Mouse (Mus musculus) MEL (cell line): Measurements from ENCODE around the gene D17H6S53E. TPM values are rescaled to one million over a fixed set of nuclear protein-coding genes. Genes with fewer than 3 reads are reported as not detected.

Experiments
- DNase-seq: peaks from one replicate; pipeline ENCODE4 v3.0.0; 2011; ENCODE audit warnings: low read depth, low spot score
- H3K27ac ChIP-seq: 2 replicates; pipeline ENCODE4 v1.5.1; 2012; ENCODE audit warnings: low read depth, mild to moderate bottlenecking, control low read depth, low read length, moderate library complexity; ENCODE audit not compliant: control insufficient read depth
- H3K27me3 ChIP-seq, 2 experiments: fragments of 150-350 bp in 1 of 2; sonication (generic) in 1 of 2; 2 replicates each; pipeline ENCODE4 v1.6.1; 2012; ENCODE audit warnings: low read length in 2 of 2, mild to moderate bottlenecking in 2 of 2, improper control_type of control experiment in 1 of 2, moderate library complexity in 1 of 2; ENCODE audit not compliant: insufficient read depth in 2 of 2, control insufficient read depth in 1 of 2
- H3K36me3 ChIP-seq, 2 experiments: 2 replicates each; pipeline ENCODE4 v1.6.1; 2012 to 2014; ENCODE audit warnings: low read length in 2 of 2, improper control_type of control experiment in 1 of 2, inconsistent platforms in 1 of 2, mild to moderate bottlenecking in 1 of 2; ENCODE audit not compliant: insufficient read depth in 2 of 2, control insufficient read depth in 1 of 2
- H3K4me1 ChIP-seq, 2 experiments: fragments of 150-350 bp in 1 of 2; sonication (generic) in 1 of 2; 2 replicates each; pipeline ENCODE4 v1.6.1; 2012; ENCODE audit warnings: low read length in 2 of 2, improper control_type of control experiment in 1 of 2, mild to moderate bottlenecking in 1 of 2; ENCODE audit not compliant: insufficient read depth in 2 of 2, control insufficient read depth in 1 of 2
- H3K4me3 ChIP-seq, 2 experiments: fragments of 150-350 bp in 1 of 2; sonication (generic) in 1 of 2; 2 replicates each; pipeline ENCODE4 v1.5.1; 2012; ENCODE audit warnings: low read depth in 2 of 2, low read length in 2 of 2, mild to moderate bottlenecking in 2 of 2, moderate library complexity in 2 of 2, control low read depth in 1 of 2, improper control_type of control experiment in 1 of 2; ENCODE audit not compliant: control insufficient read depth in 1 of 2, insufficient read depth in 1 of 2
- H3K79me2 ChIP-seq: 2 replicates; pipeline ENCODE4 v1.6.1; 2012; ENCODE audit warnings: mild to moderate bottlenecking, low read length, moderate library complexity; ENCODE audit not compliant: control insufficient read depth, poor library complexity, insufficient read depth
- H3K9ac ChIP-seq: 2 replicates; pipeline ENCODE4 v1.6.1; 2012; ENCODE audit warnings: low read depth, mild to moderate bottlenecking, control low read depth, low read length, moderate library complexity; ENCODE audit not compliant: control insufficient read depth, poor library complexity, severe bottlenecking
- H3K9me3 ChIP-seq: fragments of 150-350 bp; sonication (generic); replicated peaks from 2 replicates; pipeline ENCODE4 v1.6.1; 2012; ENCODE audit warnings: mild to moderate bottlenecking, low read length, improper control_type of control experiment, moderate library complexity; ENCODE audit not compliant: insufficient read depth
- CHD1 ChIP-seq: IDR thresholded peaks from 2 replicates; pipeline ENCODE4 v1.6.1; 2012; ENCODE audit warnings: low read depth, mild to moderate bottlenecking, inconsistent platforms, low read length, improper control_type of control experiment
- E2F4 ChIP-seq: IDR thresholded peaks from 2 replicates; pipeline ENCODE4 v1.6.1; 2011; ENCODE audit warnings: low read depth, low read length, improper control_type of control experiment, borderline replicate concordance
- EP300 ChIP-seq, 2 experiments: IDR thresholded peaks; 2 replicates each; pipeline ENCODE4 v1.6.1; 2011; ENCODE audit warnings: improper control_type of control experiment in 2 of 2, low read length in 2 of 2, low read depth in 1 of 2, mild to moderate bottlenecking in 1 of 2
- ETS1 ChIP-seq: IDR thresholded peaks from 2 replicates; pipeline ENCODE4 v1.6.1; 2012; ENCODE audit warnings: low read depth, mild to moderate bottlenecking, inconsistent platforms, low read length, improper control_type of control experiment, moderate library complexity
- HCFC1 ChIP-seq: IDR thresholded peaks from 2 replicates; pipeline ENCODE4 v1.6.1; 2012; ENCODE audit warnings: low read depth, mild to moderate bottlenecking, inconsistent platforms, low read length, improper control_type of control experiment, moderate library complexity
- JUND ChIP-seq: IDR thresholded peaks from 2 replicates; pipeline ENCODE4 v1.6.1; 2011; ENCODE audit warnings: low read depth, mild to moderate bottlenecking, improper control_type of control experiment, low read length
- MAFK ChIP-seq: IDR thresholded peaks from 2 replicates; pipeline ENCODE4 v1.6.1; 2011; ENCODE audit warnings: low read depth, mild to moderate bottlenecking, low read length, improper control_type of control experiment, borderline replicate concordance
- MAX ChIP-seq: IDR thresholded peaks from 2 replicates; pipeline ENCODE4 v1.6.1; 2011; ENCODE audit warnings: low read length, improper control_type of control experiment
- MEF2A ChIP-seq: IDR thresholded peaks from 2 replicates; pipeline ENCODE4 v1.6.1; 2014; ENCODE audit warnings: low read depth, mild to moderate bottlenecking, inconsistent platforms, low read length, improper control_type of control experiment; ENCODE audit not compliant: poor library complexity, insufficient replicate concordance, severe bottlenecking; ENCODE audit errors: extremely low read depth
- MXI1 ChIP-seq: IDR thresholded peaks from 2 replicates; pipeline ENCODE4 v1.6.1; 2011; ENCODE audit warnings: mild to moderate bottlenecking, low read depth, low read length, improper control_type of control experiment
- NELFE ChIP-seq: IDR thresholded peaks from 2 replicates; pipeline ENCODE4 v1.6.1; 2011; ENCODE audit warnings: low read depth, low read length, improper control_type of control experiment
- NRF1 ChIP-seq: IDR thresholded peaks from 2 replicates; pipeline ENCODE4 v1.6.1; 2014; ENCODE audit warnings: low read depth, mild to moderate bottlenecking, inconsistent platforms, low read length, improper control_type of control experiment, moderate library complexity; ENCODE audit not compliant: poor library complexity, insufficient read depth, severe bottlenecking
- POLR2A ChIP-seq, 2 experiments: IDR thresholded peaks; 2 replicates each; pipeline ENCODE4 v1.6.1; 2011 to 2012; ENCODE audit warnings: low read length in 2 of 2, mild to moderate bottlenecking in 2 of 2, control low read depth in 1 of 2, improper control_type of control experiment in 1 of 2, low read depth in 1 of 2, moderate library complexity in 1 of 2; ENCODE audit not compliant: control insufficient read depth in 1 of 2, insufficient read depth in 1 of 2, poor library complexity in 1 of 2
- POLR2AphosphoS2 ChIP-seq: IDR thresholded peaks from 2 replicates; pipeline ENCODE4 v1.6.1; 2011; ENCODE audit warnings: low read length, improper control_type of control experiment
- POLR2AphosphoS5 ChIP-seq: IDR thresholded peaks from 2 replicates; pipeline ENCODE4 v1.6.1; 2012; ENCODE audit warnings: low read depth, borderline replicate concordance, mild to moderate bottlenecking, inconsistent platforms, low read length, moderate library complexity, mixed read lengths
- RAD21 ChIP-seq: IDR thresholded peaks from 2 replicates; pipeline ENCODE4 v1.6.1; 2011; ENCODE audit warnings: mild to moderate bottlenecking, low read depth, low read length, improper control_type of control experiment
- RCOR1 ChIP-seq: IDR thresholded peaks from 2 replicates; pipeline ENCODE4 v1.6.1; 2012; ENCODE audit warnings: low read depth, mild to moderate bottlenecking, inconsistent platforms, low read length, improper control_type of control experiment
- SIN3A ChIP-seq: IDR thresholded peaks from 2 replicates; pipeline ENCODE4 v1.6.1; 2012; ENCODE audit warnings: low read length, improper control_type of control experiment, inconsistent platforms
- SMC3 ChIP-seq: IDR thresholded peaks from 2 replicates; pipeline ENCODE4 v1.6.1; 2011; ENCODE audit warnings: low read depth, low read length, improper control_type of control experiment
- USF1 ChIP-seq: IDR thresholded peaks from 2 replicates; pipeline ENCODE4 v1.6.1; 2014; ENCODE audit warnings: low read depth, mild to moderate bottlenecking, inconsistent platforms, low read length, improper control_type of control experiment, moderate library complexity
- ZC3H11A ChIP-seq: IDR thresholded peaks from 2 replicates; pipeline ENCODE4 v1.6.1; 2012; ENCODE audit warnings: low read depth, mild to moderate bottlenecking, inconsistent platforms, low read length, improper control_type of control experiment
- ZKSCAN1 ChIP-seq: IDR thresholded peaks from 2 replicates; pipeline ENCODE4 v1.6.1; 2012; ENCODE audit warnings: low read depth, mild to moderate bottlenecking, inconsistent platforms, low read length, improper control_type of control experiment, moderate library complexity
- ZMIZ1 ChIP-seq: IDR thresholded peaks from 2 replicates; pipeline ENCODE4 v1.6.1; 2012; ENCODE audit warnings: low read depth, mild to moderate bottlenecking, inconsistent platforms, low read length, improper control_type of control experiment, moderate library complexity
- ZNF384 ChIP-seq: IDR thresholded peaks from 2 replicates; pipeline ENCODE4 v1.6.1; 2012; ENCODE audit warnings: low read depth, mild to moderate bottlenecking, inconsistent platforms, low read length, improper control_type of control experiment
- polyA plus RNA-seq, 2 experiments: library from polyadenylated mRNA; stranded (reverse) in 1 of 2; unstranded in 1 of 2; fragments of >175 nt in 1 of 2; fragments of >200 nt in 1 of 2; gene quantifications; 2 replicates each; pipeline versions ENCODE4 v1.2.1 to v1.2.4; 2012; ENCODE audit warnings: low replicate concordance in 2 of 2, low read depth in 1 of 2; ENCODE audit not compliant: insufficient read length in 2 of 2, insufficient read depth in 1 of 2, missing spikeins in 1 of 2
- total RNA-seq: library from RNA; depleted of rRNA; stranded (reverse); fragments of 300-350 nt; gene quantifications from 2 replicates; pipeline ENCODE4 v1.2.3, GENCODE M21; 2012

D17H6S53E gene
- total and polyA plus RNA-seq, 3 experiments = 11.6 to 13.6 TPM; not detected in 1

- TF ChIP-seq SMC3 (no peak), NELFE (no peak), USF1 (no peak), ZKSCAN1 (no peak), ZNF384 (no peak), E2F4 (no peak)
- Histone ChIP-seq H3K27me3 (no peaks in the 10 kb centered on the region), H3K36me3 (no peaks in the 10 kb centered on the region; a peak in 2 of 4 replicates), H3K79me2 (peaks cover 2% of the 10 kb centered on the region; the same call in 1 of the 2 replicates), H3K27ac (no peak overlapping the region), H3K4me1 (no peaks in the 10 kb centered on the region), H3K9ac (no peak overlapping the region), H3K9me3 (no peaks in the 10 kb centered on the region), H3K4me3 (no peak overlapping the region)
- DNase-seq = no peak
Measured at GRCm38 (mm10) chr17:35096597-35096996, 29.6 kb upstream of the D17H6S53E start.

GRCm38 (mm10) chr17:35097164-35097655 is 29.0 kb upstream of the D17H6S53E start:
- no peak overlapping the region for H3K9ac ChIP-seq
- H3K4me3 ChIP-seq = no peak overlapping the region
- H3K27me3 ChIP-seq = no peaks in the 10 kb centered on the region
- TF ChIP-seq ETS1 (no peak), MAX (no peak), ZMIZ1 (no peak), POLR2AphosphoS5 (no peak), POLR2A (IDR thresholded peaks at IDR 0.05; ENCODE audit: control insufficient read depth in 1 of 2, insufficient read depth in 1 of 2, low read depth in 1 of 2, low read length in 2 of 2, poor library complexity in 1 of 2) (no peak), EP300 (IDR thresholded peaks at IDR 0.05; ENCODE audit: low read depth in 1 of 2, low read length in 2 of 2) (no peak), CHD1 (no peak), MXI1 (no peak), RAD21 (no peak), SIN3A (no peak), MEF2A (no peak), ZC3H11A (no peak), MAFK (no peak), E2F4 (no peak), RCOR1 (no peak), ZKSCAN1 (no peak), JUND (no peak), HCFC1 (no peak), NRF1 (no peak), POLR2AphosphoS2 (no peak)
- H3K36me3 ChIP-seq = no peaks in the 10 kb centered on the region; a peak in 2 of 4 replicates
- no peaks in the 10 kb centered on the region for H3K9me3 ChIP-seq
- no peak for DNase-seq
- H3K79me2 ChIP-seq = no peaks in the 10 kb centered on the region
- peaks cover 0 to 4% of the 10 kb centered on the region in 2 experiments; a peak in 1 of 4 replicates for H3K4me1 ChIP-seq
- no peak overlapping the region for H3K27ac ChIP-seq
